Mouse (Mus musculus) liver, adult 2 months (tissue): ENCODE results near the gene Rpl23a.

Experiments used
- CTCF ChIP-seq: fragments of 200-500 bp; IDR thresholded peaks from 2 replicates; pipeline ENCODE4 v1.5.1; 2011; ENCODE audit warnings: low read depth, low read length, control low read depth
- POLR2A ChIP-seq: fragments of 200-500 bp; IDR thresholded peaks from 2 replicates; pipeline ENCODE4 v1.6.1; 2011; ENCODE audit warnings: low read length, control low read depth; ENCODE audit not compliant: insufficient read depth; ENCODE audit errors: extremely low read depth

- TF ChIP-seq POLR2A: no peak
- no peak for TF ChIP-seq CTCF
These were observed 20.9 kb downstream of the Rpl23a start for GRCm38 (mm10) chr11:78162504-78162903.
